Mouse (Mus musculus) ES-E14 (cell line): ENCODE results near the gene Cdh7. TPM values are rescaled to one million over a fixed set of nuclear protein-coding genes. Genes with fewer than 3 reads are reported as not detected.

ENCODE experiments used
- DNase-seq: peaks from one replicate; pipeline ENCODE4 v3.0.0-alpha.2; 2013; ENCODE audit warnings: low read depth, low spot score
- H3K27ac ChIP-seq: 2 replicates; pipeline ENCODE4 v1.5.1; 2012; ENCODE audit warnings: low read depth, mild to moderate bottlenecking, low read length, moderate library complexity, mixed read lengths; ENCODE audit not compliant: poor library complexity, insufficient read depth, severe bottlenecking
- H3K36me3 ChIP-seq: 2 replicates; pipeline ENCODE4 v1.6.1; 2012; ENCODE audit warnings: mild to moderate bottlenecking, low read length, moderate library complexity, mixed read lengths; ENCODE audit not compliant: control insufficient read depth, poor library complexity, insufficient read depth, severe bottlenecking
- H3K4me1 ChIP-seq, 2 experiments: fragments of 150-350 bp in 1 of 2; sonication (generic) in 1 of 2; 2 replicates each; pipeline ENCODE4 v1.6.1; 2012; ENCODE audit warnings: low read length in 2 of 2, mild to moderate bottlenecking in 1 of 2, mixed read lengths in 1 of 2; ENCODE audit not compliant: control insufficient read depth in 2 of 2, insufficient read depth in 2 of 2, poor library complexity in 1 of 2
- H3K4me3 ChIP-seq, 2 experiments: fragments of 150-350 bp in 1 of 2; sonication (generic) in 1 of 2; 2 replicates each; pipeline ENCODE4 v1.5.1; 2012; ENCODE audit warnings: low read length in 2 of 2, low read depth in 1 of 2, mild to moderate bottlenecking in 1 of 2, mixed read lengths in 1 of 2; ENCODE audit not compliant: insufficient read depth in 1 of 2, poor library complexity in 1 of 2, severe bottlenecking in 1 of 2
- H3K9ac ChIP-seq: 2 replicates; pipeline ENCODE4 v1.6.1; 2012; ENCODE audit warnings: low read depth, mild to moderate bottlenecking, low read length, mixed read lengths; ENCODE audit not compliant: poor library complexity, insufficient read depth, severe bottlenecking
- H3K9me3 ChIP-seq: fragments of 150-350 bp; sonication (generic); 2 replicates; pipeline ENCODE4 v1.6.1; 2012; ENCODE audit warnings: low read depth, mild to moderate bottlenecking, low read length; ENCODE audit not compliant: control insufficient read depth, insufficient read depth
- CHD2 ChIP-seq: IDR thresholded peaks from 2 replicates; pipeline ENCODE4 v1.6.1; 2014; ENCODE audit warnings: mild to moderate bottlenecking, low read depth, low read length, inconsistent platforms
- HCFC1 ChIP-seq: IDR thresholded peaks from 2 replicates; pipeline ENCODE4 v1.6.1; 2012; ENCODE audit warnings: low read length, inconsistent platforms, borderline replicate concordance; ENCODE audit not compliant: insufficient read depth
- MAFK ChIP-seq: IDR thresholded peaks from 2 replicates; pipeline ENCODE4 v1.6.1; 2014; ENCODE audit warnings: mild to moderate bottlenecking, low read depth, low read length, inconsistent platforms; ENCODE audit not compliant: insufficient read depth
- ZC3H11A ChIP-seq: IDR thresholded peaks from 2 replicates; pipeline ENCODE4 v1.6.1; 2012; ENCODE audit warnings: low read depth, mild to moderate bottlenecking, inconsistent platforms, low read length, borderline replicate concordance
- ZNF384 ChIP-seq: IDR thresholded peaks from 2 replicates; pipeline ENCODE4 v1.6.1; 2012; ENCODE audit warnings: low read depth, low read length, inconsistent platforms
- in situ Hi-C, 2 experiments: fragments of 600-800 bp; cut with MboI; formaldehyde crosslinking; loops; one replicate each; pipeline ENCODE4 v1.15.1; 2025; ENCODE audit warnings: low sequenced_read_pairs in 2 of 2, inconsistent platforms in 1 of 2; ENCODE audit not compliant: unreplicated experiment in 2 of 2
- total RNA-seq: library from RNA; depleted of rRNA; stranded (reverse); fragments of 300-350 nt; gene quantifications from 2 replicates; pipeline ENCODE4 v1.2.3, GENCODE M21; 2012

Gene Cdh7
- total RNA-seq, 1 experiment: not detected

DNA sequence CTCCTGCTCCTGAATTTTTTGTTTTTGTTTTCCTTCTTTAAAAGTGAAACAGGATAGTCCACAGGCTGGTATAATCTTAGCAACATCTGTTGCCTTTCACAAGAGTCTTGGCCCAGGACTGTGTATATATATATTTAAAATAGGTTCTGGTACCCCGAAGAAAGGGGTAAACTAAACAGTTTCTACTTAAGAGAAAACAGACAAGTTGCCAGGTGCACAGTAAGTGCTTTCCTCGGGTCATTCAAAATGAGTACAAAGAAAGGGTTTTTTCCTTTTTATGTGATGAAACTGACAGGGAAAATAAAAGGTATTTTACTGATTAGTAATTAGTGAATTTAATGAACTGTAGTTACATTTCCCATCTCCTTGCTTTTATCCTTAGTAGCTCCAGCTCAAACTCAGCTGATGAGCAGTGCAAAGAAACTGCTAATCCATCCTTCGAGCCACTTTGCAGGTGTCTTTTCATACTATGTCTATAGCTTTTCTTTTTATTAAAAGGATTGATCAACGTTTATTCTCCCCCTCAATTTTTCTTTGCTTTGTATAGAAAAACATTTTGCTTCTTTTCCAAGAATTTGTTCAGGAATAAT, 9.7 kb upstream of the Cdh7 start:
- Histone ChIP-seq H3K9ac (no peak overlapping the region), H3K27ac (no peak overlapping the region), H3K4me3 (no peak overlapping the region), H3K36me3 (no peaks in the 10 kb centered on the region), H3K4me1 (no peaks in the 10 kb centered on the region), H3K9me3 (no peaks in the 10 kb centered on the region)
- TF ChIP-seq ZC3H11A (no peak), HCFC1 (no peak), CHD2 (no peak), MAFK (no peak), ZNF384 (no peak)
- in situ Hi-C loops: no loop called here
- no peak for DNase-seq

DNA sequence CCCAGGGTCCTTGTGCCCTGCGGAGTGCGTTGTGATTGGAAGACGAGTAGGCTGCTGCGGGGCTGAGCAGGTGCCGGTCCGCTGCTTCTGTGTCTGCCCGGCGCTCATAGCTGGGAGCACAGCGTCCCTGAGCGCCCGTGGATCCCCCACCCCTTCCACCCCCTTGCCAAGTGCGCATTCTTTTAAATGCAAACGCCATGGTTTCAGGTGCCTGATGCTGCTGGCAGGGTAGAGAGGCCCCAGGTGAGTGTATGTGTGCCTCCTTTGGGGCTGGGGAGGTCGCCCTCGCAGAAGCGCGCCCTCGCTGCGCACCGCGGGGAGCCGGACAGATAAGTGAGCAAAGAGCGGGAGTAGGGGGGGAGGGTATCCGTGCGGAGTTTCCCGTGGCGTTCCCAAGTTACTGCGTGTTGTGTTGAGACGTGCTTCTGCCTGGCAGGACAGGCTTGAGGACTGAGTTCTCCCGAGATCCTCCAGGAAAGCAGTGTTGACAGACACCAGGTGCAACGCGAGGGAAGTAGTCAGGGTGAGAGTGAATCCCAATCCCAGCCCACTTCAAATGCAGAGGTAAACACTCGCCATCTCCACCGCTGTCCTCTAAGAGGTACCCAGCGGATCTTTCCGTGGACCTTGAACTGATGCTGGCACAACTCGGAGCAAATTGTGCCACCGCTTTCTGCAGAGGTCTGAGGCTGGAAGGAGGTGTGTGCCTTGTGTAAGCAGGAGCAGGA, 742 bp downstream of the Cdh7 start:
- no peaks in the 10 kb centered on the region for H3K4me1 ChIP-seq
- in situ Hi-C loops: no loop called here
- H3K36me3 ChIP-seq: no peaks in the 10 kb centered on the region
- DNase-seq: peak; percentile 13
- no peaks in the 10 kb centered on the region for H3K9me3 ChIP-seq
- peak overlapping the region; percentile 22 for H3K9ac ChIP-seq
- H3K27ac ChIP-seq: no peak overlapping the region
- no peak for TF ChIP-seq ZNF384
- peak overlapping the region; percentile 67 to 75 for H3K4me3 ChIP-seq

DNA sequence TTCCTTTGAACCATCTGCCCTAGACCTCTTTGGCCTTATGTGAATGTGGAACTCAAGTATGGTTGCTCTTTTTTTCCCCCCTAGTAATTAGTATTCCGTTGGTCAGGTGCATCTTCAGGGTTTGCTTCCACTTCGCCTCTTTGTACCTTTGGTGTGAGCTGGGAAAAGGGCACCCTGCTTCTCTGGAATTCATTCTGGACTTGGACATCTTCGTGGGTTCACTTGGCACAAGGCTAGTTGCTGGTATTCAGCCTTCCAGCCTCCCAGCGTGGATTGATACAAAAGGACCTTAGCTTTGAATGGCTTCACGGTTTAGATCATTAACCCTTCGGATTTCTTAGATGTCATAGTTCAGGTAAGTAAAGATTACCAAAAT, 1.3 kb downstream of the Cdh7 start:
- DNase-seq: no peak
- in situ Hi-C loops: no loop called here
- peak overlapping the region; percentile 67 to 75; a peak in 2 of 4 replicates for H3K4me3 ChIP-seq

DNA sequence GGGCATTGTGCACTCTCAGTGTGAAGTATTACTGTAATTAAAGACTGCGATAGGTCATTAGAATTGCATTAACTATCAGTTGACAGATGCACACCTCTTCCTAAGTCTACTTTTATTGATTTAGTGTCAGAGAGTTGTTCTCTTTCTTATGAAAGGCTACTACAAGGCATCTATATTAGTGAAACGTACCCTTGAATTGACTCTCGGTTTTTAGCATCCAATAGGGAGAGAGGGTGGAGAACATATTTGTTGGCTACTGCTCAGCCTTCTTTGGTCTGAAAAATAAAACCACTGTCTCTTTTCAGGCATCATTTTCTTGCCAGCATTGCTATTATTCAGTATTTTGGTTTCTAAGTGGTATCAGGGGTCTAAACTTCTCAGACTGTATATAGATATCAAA, 2.5 kb downstream of the Cdh7 start:
- Histone ChIP-seq H3K9ac (no peak overlapping the region), H3K9me3 (no peaks in the 10 kb centered on the region), H3K4me3 (no peak overlapping the region), H3K4me1 (no peaks in the 10 kb centered on the region), H3K36me3 (no peaks in the 10 kb centered on the region), H3K27ac (no peak overlapping the region)
- in situ Hi-C loops: no loop called here
- TF ChIP-seq ZNF384 (no peak), CHD2 (no peak), MAFK (no peak), HCFC1 (no peak), ZC3H11A (no peak)
- no peak for DNase-seq

More for the DNA sequence above, 1.3 kb downstream of the Cdh7 start:
- Histone ChIP-seq H3K36me3 (no peaks in the 10 kb centered on the region), H3K27ac (no peak overlapping the region), H3K9ac (no peak overlapping the region), H3K9me3 (no peaks in the 10 kb centered on the region), H3K4me1 (no peaks in the 10 kb centered on the region)
- TF ChIP-seq ZC3H11A (no peak), CHD2 (no peak), ZNF384 (no peak), MAFK (no peak), HCFC1 (no peak)

DNA sequence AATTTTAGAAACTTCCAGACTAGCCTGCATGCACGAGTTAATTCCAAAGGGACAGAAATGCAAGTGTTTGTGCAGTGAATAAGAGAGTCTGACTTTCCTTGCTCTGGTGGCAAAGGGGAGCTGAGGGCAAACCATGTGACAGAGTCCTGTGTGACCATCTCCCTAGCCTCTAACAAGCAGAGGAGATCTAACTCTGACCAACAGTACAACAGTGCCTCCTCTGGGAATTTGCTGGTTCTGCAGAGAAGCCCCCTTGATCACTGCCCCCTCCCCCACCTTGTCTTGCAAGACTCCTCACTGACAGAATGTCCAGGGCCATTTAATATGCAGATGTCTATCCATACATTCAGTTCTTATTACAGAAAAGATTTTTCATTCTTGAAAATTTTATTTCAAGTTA, 3.2 kb downstream of the Cdh7 start:
- Histone ChIP-seq H3K36me3 (no peaks in the 10 kb centered on the region), H3K27ac (no peak overlapping the region), H3K4me1 (no peaks in the 10 kb centered on the region), H3K9ac (no peak overlapping the region), H3K4me3 (no peak overlapping the region), H3K9me3 (no peaks in the 10 kb centered on the region)
- TF ChIP-seq ZNF384: no peak
- 0 out of 2 replicates have a peak, but pooled peaks have one; percentile 22 for TF ChIP-seq ZC3H11A
- peak; percentile 40 for DNase-seq
- in situ Hi-C loops: no loop called here
